Mouse (Mus musculus) myocyte (in vitro differentiated cells): ENCODE measurements around the gene Sema3a.

Experiments used
- POLR2A ChIP-seq: IDR thresholded peaks from one replicate; pipeline ENCODE4 v1.6.1; 2011; ENCODE audit warnings: low read depth, mild to moderate bottlenecking, control low read depth, moderate library complexity; ENCODE audit not compliant: insufficient read length
- POLR2AphosphoS2 ChIP-seq: IDR thresholded peaks from one replicate; pipeline ENCODE4 v1.6.1; 2011; ENCODE audit warnings: low read depth, control low read depth; ENCODE audit not compliant: insufficient read length
- TCF3 ChIP-seq: IDR thresholded peaks from one replicate; pipeline ENCODE4 v1.6.1; 2011; ENCODE audit warnings: low read depth, control low read depth; ENCODE audit not compliant: insufficient read length

- TF ChIP-seq POLR2A (no peak), TCF3 (no peak), POLR2AphosphoS2 (no peak)
These were observed 227.8 kb downstream of the Sema3a start for GRCm38 (mm10) chr5:13352995-13353394.
